Mouse (Mus musculus) C2C12 (cell line): ENCODE measurements around the gene Gfod1. TPM values are rescaled to one million over a fixed set of nuclear protein-coding genes. Genes with fewer than 3 reads are reported as not detected.
A peak's percentile ranks its signal among the peaks of the same experiment; 100 is the strongest.

Experiments
- H3K27me3 ChIP-seq: one replicate; pipeline ENCODE4 v1.6.1; 2011; ENCODE audit not compliant: control insufficient read depth, insufficient read depth, insufficient read length
- H3K36me3 ChIP-seq: one replicate; pipeline ENCODE4 v1.6.1; 2011; ENCODE audit not compliant: control insufficient read depth, insufficient read depth
- H3K4me3 ChIP-seq: one replicate; pipeline ENCODE4 v1.5.1; 2011; ENCODE audit warnings: mild to moderate bottlenecking, control low read depth; ENCODE audit not compliant: poor library complexity, insufficient read depth, severe bottlenecking
- H3K79me2 ChIP-seq: one replicate; pipeline ENCODE4 v1.6.1; 2011; ENCODE audit not compliant: control insufficient read depth, insufficient read depth
- H3K79me3 ChIP-seq: one replicate; pipeline ENCODE4 v1.6.1; 2011; ENCODE audit warnings: low read depth, control low read depth
- H3ac ChIP-seq: one replicate; pipeline ENCODE3; 2011; ENCODE audit warnings: low read depth; ENCODE audit not compliant: control insufficient read depth, insufficient read length
- CEBPB ChIP-seq: IDR thresholded peaks from one replicate; pipeline ENCODE4 v1.6.1; 2011; ENCODE audit warnings: low read depth, mild to moderate bottlenecking, control low read depth, moderate library complexity
- CTCF ChIP-seq: IDR thresholded peaks from one replicate; pipeline ENCODE4 v1.5.1; 2011; ENCODE audit not compliant: control insufficient read depth, insufficient read depth, insufficient read length
- FOSL1 ChIP-seq: IDR thresholded peaks from one replicate; pipeline ENCODE4 v1.8.0; 2011; ENCODE audit warnings: mild to moderate bottlenecking, low read length; ENCODE audit not compliant: poor library complexity, insufficient read depth, severe bottlenecking
- MAX ChIP-seq: IDR thresholded peaks from one replicate; pipeline ENCODE4 v1.6.1; 2011; ENCODE audit warnings: mild to moderate bottlenecking, control low read depth
- MYOD1 ChIP-seq: IDR thresholded peaks from one replicate; pipeline ENCODE4 v1.6.1; 2011; ENCODE audit warnings: low read depth; ENCODE audit not compliant: control insufficient read depth, insufficient read length
- MYOG ChIP-seq: IDR thresholded peaks from one replicate; pipeline ENCODE4 v1.6.1; 2011; ENCODE audit not compliant: control insufficient read depth, insufficient read length; ENCODE audit errors: extremely low read depth
- USF1 ChIP-seq: IDR thresholded peaks from one replicate; pipeline ENCODE4 v1.6.1; 2011; ENCODE audit warnings: low read depth, mild to moderate bottlenecking, control low read depth, moderate library complexity
- polyA plus RNA-seq: library from polyadenylated mRNA; unstranded; fragments of >200 nt; fragmentation: generic; extraction: Trizol; gene quantifications from one replicate; pipeline ENCODE4 v1.2.1, GENCODE M21; 2012; ENCODE audit warnings: missing spikeins

The Gfod1 gene
- polyA plus RNA-seq, 1 experiment: 10.3 TPM

DNA sequence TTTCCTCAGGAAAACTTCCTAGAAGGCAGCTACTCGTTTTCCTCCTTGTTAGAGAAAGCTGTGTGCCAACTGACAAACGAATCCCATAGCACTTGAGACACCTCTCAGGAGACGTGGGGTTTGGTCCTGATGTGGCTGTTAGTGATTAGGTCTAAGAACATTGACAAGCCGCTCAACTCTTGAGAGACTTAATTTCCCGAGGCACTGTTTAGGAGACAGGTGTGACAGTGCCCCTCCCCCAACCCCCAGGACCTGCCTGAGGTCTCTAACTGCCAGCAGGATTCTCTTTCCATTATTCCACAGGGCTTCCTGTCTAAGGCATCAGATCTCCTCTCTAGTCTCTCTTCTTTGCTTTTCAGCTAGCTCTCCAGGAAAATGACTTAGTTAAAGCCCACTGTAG, 15.9 kb downstream of the Gfod1 start:
- H3K27me3 ChIP-seq: no peaks in the 10 kb centered on the region
- no peak for TF ChIP-seq CTCF
- no peak for TF ChIP-seq CEBPB
- TF ChIP-seq USF1: no peak
- TF ChIP-seq MAX: no peak
- no peak for TF ChIP-seq MYOD1
- no peak for TF ChIP-seq MYOG
- TF ChIP-seq FOSL1: no peak
- no peak overlapping the region for H3K4me3 ChIP-seq
- peaks cover 47% of the 10 kb centered on the region for H3K79me3 ChIP-seq
- H3K36me3 ChIP-seq: peaks cover 12% of the 10 kb centered on the region
- no peak overlapping the region for H3ac ChIP-seq
- peaks cover 86% of the 10 kb centered on the region for H3K79me2 ChIP-seq

GRCm38 (mm10) chr13:43286836-43287235, 17.1 kb downstream of the Gfod1 start:
- TF ChIP-seq MYOD1 (no peak), USF1 (no peak), CEBPB (no peak), MYOG (no peak), CTCF (no peak), FOSL1 (no peak), MAX (no peak)
- H3K79me2 ChIP-seq: peaks cover 74% of the 10 kb centered on the region
- no peaks in the 10 kb centered on the region for H3K27me3 ChIP-seq
- no peak overlapping the region for H3ac ChIP-seq
- peaks cover 38% of the 10 kb centered on the region for H3K79me3 ChIP-seq
- no peak overlapping the region for H3K4me3 ChIP-seq
- H3K36me3 ChIP-seq: peaks cover 12% of the 10 kb centered on the region

DNA sequence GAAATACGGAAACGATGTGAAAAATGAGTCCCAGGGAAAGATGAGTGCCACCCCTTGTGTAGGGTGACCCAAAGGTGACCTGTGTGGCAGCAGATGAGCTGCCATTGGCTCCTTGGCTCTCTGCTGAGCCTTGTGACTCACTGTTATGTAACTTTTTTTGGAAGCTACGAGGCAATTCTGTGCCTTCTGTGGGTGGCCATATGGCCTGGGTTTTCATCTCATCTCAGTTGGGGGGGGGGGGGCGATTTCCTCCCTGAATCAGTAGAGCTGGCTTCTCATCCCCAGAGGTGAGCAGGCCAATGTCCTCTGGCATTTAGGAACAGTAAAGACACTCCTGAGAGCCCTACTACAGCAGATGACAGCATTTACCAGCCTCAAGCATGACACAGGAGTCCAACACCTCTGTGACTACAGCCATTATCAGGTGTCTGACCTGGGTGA, 19.2 kb downstream of the Gfod1 start:
- Histone ChIP-seq H3ac (no peak overlapping the region), H3K36me3 (peaks cover 5% of the 10 kb centered on the region), H3K79me3 (peaks cover 21% of the 10 kb centered on the region), H3K79me2 (peaks cover 53% of the 10 kb centered on the region), H3K4me3 (no peak overlapping the region), H3K27me3 (no peaks in the 10 kb centered on the region)
- TF ChIP-seq MYOD1: peak; percentile 22
- no peak for TF ChIP-seq MYOG

DNA sequence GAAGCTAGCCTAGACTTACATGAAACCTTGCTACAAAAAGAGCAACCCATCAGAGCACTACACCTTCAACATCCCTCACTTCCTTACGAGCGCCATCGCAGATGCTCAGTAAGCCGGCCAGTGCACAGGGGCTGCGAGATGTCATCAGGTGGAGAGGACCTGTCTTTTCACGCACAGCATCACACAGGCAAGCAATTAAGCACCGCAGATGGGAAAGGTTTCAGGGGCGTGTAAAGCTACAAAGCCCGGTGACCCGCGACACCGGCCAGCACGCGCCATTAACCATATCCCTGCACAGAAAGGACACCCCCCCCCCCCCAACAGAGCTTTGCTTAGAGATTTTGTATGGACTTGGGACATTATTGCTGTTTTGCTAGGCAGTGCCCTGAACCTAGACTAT, 30.1 kb downstream of the Gfod1 start:
- peaks cover 85% of the 10 kb centered on the region for H3K79me2 ChIP-seq

DNA sequence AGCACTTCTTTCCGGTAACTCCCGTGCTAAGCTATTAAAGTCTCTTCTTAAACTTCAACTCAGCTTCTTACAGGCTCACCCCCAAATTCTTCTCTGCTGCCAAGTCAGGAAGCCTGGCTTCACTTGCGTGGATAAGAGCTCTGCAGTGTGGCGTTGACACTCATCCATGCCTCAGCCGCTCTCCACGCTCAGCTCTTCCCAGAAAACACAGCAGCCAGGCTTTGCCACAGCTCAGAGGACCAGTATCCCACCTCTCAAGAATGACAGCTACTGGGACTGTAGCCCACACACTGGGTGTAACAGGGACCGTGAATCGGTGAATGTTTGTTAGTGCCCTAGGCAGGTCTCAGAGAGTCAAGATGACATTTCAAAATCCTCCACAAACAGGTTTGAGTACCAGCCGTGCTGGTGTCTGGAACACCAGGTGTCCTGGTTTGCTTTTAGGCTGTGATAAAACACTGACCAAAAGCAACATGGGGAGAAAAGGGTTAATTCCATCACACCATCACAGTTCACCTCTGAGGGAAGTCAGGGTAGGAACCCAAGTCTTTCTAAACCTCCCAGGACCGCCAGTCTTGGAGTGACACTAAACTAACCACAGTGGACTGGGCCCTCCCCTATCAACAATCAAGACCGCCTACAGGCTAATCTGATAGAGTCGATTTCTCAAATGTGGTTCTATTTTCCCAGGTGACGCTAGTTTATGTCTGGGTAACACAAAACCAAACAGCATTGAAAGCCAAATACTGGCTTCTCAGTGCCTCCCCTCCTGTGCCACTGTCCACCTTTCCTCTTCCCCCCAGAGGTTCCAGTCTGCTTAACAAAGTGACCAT, 31.5 kb downstream of the Gfod1 start:
- peaks cover 99% of the 10 kb centered on the region for H3K79me2 ChIP-seq
- TF ChIP-seq FOSL1: no peak
- TF ChIP-seq USF1: no peak
- TF ChIP-seq MYOD1: no peak
- no peak for TF ChIP-seq MYOG
- H3K79me3 ChIP-seq: peaks cover 49% of the 10 kb centered on the region
- no peak overlapping the region for H3K4me3 ChIP-seq
- no peaks in the 10 kb centered on the region for H3K36me3 ChIP-seq
- no peaks in the 10 kb centered on the region for H3K27me3 ChIP-seq
- no peak overlapping the region for H3ac ChIP-seq

More for the DNA sequence above, 30.1 kb downstream of the Gfod1 start:
- H3K36me3 ChIP-seq: no peaks in the 10 kb centered on the region
- no peak overlapping the region for H3K4me3 ChIP-seq
- H3K79me3 ChIP-seq: peaks cover 40% of the 10 kb centered on the region
- TF ChIP-seq CEBPB (no peak), MAX (no peak), MYOG (no peak), FOSL1 (no peak), MYOD1 (no peak), CTCF (no peak), USF1 (no peak)
- H3K27me3 ChIP-seq: no peaks in the 10 kb centered on the region
- no peak overlapping the region for H3ac ChIP-seq

DNA sequence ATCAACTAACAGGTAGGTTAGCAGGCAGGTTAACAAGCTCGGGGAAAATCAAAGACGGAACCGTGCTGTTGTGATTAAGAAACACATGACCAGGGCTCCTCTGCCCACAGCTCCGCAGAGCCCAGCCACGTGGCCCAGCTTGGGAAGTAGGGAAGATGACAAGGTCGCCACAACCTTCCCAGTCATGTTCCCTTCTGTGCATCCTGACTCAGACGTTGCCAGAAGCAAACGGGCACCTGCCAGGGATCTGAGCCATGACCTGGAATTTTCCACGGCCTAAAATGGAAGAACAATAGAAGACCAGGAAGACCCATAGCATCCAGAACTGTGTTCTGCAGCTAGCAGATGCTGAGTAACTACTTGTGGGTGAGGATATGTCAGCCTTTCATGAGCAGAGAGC, 32.5 kb downstream of the Gfod1 start:
- Histone ChIP-seq H3K79me2 (peaks cover 100% of the 10 kb centered on the region), H3K27me3 (no peaks in the 10 kb centered on the region), H3ac (no peak overlapping the region), H3K4me3 (no peak overlapping the region), H3K79me3 (peaks cover 48% of the 10 kb centered on the region), H3K36me3 (no peaks in the 10 kb centered on the region)
- TF ChIP-seq MAX: no peak
- TF ChIP-seq FOSL1: no peak
- no peak for TF ChIP-seq CEBPB
- no peak for TF ChIP-seq MYOD1
- no peak for TF ChIP-seq USF1
- no peak for TF ChIP-seq CTCF
- TF ChIP-seq MYOG: no peak
